Mouse (Mus musculus) adrenal gland, adult 18-20 months (tissue): ENCODE measurements around the gene Rhbdf2. TPM values are rescaled to one million over a fixed set of nuclear protein-coding genes. Genes with fewer than 3 reads are reported as not detected.
"Not testable (repeated sequence)": the region's sequence is repeated elsewhere in the genome, so short reads cannot be mapped to it uniquely, and the experiment has no call there.

Experiments
- DNase-seq, 2 experiments: peaks; one replicate each; pipeline ENCODE4 v3.0.0; 2021 to 2022; ENCODE audit warnings: low spot score in 2 of 2
- total RNA-seq, 2 experiments: library from RNA; stranded (reverse); gene quantifications; 1 replicate in 1 of 2; 2 replicates in 1 of 2; pipeline ENCODE4 v1.2.3; 2021

Rhbdf2 gene
- total RNA-seq, 2 experiments from 2014 or later: 12.1 to 17.6 TPM

DNA sequence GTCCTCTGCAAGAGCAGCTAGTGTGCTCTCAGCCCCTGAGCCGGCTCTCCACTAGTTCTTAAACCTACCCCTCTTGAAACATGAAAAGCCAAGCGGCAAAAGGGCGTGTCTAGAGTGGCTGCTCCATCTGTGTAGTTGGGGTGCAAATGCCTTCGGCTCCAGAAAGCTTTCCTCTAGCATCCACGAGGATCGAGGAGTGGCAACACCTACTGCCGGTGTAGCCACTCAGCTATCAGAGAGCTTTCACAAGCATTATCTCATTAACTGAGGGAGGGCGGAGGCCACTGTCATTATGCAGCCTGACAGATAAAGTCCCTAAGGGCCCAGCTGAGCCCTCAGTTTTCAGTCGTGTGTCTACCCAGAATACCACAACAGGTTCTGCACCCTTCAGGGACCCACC, 6.7 kb downstream of the Rhbdf2 start:
- DNase-seq: no peak

DNA sequence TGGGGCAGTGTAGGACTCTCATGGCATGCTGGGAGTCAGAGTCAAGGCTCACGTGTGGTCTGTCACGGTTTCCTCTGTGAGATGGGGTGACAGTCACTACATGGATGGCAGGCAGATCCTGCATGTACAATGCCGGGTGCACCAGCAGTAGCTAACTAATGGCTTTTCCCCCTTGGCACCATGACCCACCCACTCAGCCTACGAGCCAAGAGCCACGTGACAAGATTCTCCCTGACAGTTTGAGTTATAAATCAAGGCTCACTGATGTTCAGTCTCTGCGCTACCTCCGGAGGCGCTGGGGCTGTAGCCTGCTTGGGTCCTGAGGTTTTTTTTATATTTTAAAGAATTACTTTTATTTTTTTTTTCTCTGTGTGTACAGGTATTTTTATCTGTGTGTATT, 7.3 kb downstream of the Rhbdf2 start:
- no peak for DNase-seq

DNA sequence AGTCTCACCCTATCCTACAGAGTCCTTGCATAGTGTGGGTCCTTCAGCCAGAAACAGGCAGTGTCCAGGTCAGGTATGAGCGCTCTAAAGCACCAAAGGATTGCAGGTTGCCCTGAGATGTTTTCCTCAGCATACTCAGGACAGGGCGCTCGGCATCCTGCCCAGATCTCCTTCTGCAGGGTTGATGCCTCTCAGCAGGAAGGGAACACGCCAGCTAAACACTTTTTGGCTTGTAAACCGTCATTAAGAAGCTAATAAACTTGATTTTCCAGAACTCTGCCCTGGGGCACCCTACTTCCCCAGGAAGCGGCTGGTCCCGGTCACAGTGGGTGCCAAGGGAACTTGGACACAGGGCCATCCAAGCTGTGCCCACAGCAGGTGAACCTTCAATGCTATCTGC, 7.7 kb downstream of the Rhbdf2 start:
- DNase-seq: no peak

DNA sequence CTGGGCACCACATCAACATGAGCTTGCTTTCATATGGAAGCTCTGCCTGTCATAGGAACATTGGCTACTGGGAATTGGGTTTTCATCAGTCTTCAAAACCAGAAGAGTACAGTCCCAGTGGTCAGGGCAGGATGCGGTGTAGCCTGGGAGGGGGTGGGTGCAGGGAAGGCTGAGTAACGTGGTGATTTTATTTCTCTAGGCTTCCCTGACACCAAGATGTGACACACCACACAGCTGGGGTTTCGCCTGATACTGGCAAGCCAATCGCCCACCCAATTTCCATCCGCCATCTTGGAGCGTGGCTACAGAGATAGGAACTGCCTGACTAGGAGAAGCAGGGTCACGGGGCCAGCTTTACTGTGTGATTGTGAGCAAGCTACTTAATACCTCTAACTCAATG, 8.2 kb downstream of the Rhbdf2 start:
- no peak for DNase-seq

DNA sequence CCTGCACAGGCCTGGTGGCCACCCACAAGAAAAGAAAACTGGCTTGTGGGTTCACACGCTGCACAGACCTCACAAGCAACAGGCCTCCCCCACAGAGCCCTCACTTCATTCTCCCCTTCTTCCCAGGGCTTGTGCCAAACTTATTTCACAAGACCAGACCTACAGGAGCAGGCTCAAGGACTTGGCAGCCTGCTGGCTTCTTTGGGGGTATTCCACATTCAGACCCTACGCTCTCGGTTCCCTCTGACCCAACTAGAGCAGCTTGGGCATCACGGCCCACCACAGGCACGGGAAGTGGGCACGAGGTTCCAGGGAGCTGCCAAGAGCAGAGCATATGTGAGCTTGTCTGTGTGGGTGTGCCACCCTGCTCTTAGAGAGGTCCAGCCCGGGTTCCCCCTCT, 9.2 kb downstream of the Rhbdf2 start:
- no peak for DNase-seq

DNA sequence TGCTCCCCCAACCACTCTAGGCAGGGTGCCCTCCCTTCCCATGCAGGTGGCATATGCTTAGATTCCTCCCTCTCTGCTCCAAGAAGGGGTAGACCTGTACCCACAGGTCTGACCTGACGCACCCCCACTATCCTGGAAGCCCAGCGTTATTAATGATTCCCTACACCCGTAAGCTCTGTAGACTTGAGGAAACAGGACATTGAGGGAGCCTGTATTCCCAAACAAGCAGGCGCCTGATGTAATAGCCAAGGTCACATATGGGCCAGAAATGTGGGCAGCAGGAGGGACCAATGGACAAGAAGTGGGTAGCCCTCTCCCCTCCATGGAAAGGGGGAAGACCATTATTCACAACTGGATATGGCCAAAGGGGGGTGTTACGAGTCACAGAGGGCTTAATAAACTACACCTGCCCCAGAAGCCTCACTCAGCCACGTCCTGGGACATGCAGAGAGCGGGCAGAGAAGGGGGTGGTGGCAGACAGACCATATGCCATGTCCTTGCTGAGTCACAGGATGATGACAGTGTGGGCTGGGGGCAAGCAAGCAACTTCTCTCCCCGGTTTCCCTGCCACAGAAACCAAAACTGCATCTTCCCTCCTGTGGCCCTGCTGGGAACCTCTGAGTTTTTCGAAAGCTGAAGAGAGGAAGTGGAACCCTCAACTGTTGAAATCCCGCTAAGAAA, 10.2 kb downstream of the Rhbdf2 start:
- DNase-seq: no peak

DNA sequence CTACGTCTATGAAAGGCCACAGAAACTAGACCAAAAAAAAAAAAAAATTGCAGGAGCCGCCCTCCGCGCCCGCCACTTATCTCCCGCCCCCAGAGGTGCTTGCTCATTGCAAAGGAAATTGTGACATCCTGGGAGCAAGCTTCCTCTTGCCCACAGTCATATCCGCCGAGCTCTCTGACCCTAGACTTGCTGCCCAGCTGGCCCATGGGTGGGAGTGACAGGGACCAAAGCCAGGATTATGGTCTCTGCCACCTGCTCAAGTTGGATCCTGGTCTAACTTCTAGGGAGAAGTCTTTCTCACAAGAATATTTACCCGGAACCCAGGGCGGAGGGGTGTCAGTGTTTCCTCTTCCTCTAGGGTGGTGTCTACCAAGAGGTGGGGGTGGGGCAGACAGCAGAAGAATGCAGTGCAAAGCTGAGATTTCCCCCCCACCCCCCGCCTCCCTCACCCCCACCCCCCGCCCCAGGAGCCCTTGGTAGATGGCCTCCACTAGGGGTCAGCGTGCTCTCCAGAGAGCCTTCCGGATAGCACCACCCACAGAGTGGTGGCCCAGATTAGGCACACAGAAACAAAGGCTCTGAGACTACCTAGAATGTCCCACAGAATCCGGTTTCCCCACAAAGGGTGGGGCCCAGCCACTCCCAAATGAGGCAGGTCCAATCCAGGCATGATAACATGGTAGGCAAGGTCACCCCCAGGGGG, 10.9 kb downstream of the Rhbdf2 start:
- DNase-seq: no peak

DNA sequence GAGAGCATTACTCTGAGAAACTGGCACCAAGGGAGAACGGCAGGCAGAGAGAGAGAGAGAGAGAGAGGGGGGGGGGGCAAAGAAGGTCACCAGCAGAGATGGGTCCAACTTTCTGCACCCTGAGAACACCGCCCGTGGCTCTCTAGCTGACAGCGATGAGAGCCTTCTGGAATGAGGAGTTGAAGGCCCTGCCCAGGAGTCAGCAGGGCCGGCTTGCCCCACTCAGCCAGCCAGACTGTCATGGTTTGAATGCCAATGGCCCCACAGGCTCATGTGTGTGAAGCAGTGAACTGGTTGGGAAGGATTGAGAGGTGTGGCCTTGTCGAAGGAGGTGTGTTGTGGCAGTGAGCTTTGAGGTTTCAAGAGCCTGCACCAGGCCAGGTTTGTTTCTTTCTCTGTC, 13.6 kb downstream of the Rhbdf2 start:
- no peak for DNase-seq

DNA sequence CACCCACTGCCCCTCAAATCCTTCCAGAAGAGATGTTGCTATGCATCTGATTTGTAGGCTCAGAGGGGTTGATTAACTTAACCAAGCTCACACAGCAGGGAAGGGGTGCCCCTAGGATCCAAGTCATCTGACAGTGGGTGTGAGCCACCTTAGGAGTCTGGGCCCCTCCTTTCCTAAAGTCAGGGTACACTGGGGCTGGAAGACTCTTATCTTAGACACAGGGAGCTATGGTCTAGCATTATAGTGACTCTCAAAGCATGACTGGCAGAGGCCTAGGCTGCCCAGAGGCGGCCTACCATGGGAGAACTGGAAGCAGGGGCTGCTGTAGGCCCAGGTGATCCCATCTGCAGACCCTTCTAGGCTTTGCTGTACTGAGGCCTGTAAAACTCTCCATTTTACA, 14.3 kb downstream of the Rhbdf2 start:
- no peak for DNase-seq

DNA sequence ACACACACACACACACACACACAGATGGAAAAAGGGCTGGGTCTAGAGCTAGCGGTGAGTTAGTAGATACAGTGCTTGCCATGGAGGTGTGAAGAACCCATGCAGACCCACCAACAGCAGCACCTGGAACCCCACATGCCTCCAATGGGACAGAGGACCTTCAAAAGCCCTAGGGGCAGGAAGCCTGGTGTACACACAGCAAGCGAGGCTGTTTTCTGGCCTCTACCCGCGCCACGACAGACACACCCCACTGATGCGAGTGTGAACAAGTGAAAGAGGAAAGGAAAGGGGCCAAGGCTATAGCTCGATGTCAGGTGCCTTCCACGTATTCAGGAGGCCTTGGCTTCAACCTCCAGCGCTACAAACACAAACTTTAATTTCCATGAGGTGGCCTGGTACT, 14.9 kb downstream of the Rhbdf2 start:
- no peak for DNase-seq

DNA sequence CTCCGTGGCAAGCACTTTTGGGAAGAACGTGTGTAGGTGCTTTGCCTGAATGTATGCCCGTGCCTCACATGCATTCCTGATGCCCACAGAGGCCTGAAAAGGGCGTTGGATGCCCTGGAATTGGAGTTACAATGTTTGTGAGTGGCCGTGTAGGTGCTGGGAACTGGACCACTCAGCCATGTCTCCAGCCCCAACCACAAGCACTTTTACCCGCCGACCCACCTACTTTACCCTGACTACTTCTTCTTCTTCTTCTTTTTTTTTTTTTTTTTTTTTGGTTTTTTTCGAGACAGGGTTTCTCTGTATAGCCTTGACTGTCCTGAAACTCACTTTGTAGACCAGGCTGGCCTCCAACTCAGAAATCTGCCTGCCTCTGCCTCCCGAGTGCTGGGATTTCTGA, 15.7 kb downstream of the Rhbdf2 start:
- not testable (repeated sequence) for DNase-seq

DNA sequence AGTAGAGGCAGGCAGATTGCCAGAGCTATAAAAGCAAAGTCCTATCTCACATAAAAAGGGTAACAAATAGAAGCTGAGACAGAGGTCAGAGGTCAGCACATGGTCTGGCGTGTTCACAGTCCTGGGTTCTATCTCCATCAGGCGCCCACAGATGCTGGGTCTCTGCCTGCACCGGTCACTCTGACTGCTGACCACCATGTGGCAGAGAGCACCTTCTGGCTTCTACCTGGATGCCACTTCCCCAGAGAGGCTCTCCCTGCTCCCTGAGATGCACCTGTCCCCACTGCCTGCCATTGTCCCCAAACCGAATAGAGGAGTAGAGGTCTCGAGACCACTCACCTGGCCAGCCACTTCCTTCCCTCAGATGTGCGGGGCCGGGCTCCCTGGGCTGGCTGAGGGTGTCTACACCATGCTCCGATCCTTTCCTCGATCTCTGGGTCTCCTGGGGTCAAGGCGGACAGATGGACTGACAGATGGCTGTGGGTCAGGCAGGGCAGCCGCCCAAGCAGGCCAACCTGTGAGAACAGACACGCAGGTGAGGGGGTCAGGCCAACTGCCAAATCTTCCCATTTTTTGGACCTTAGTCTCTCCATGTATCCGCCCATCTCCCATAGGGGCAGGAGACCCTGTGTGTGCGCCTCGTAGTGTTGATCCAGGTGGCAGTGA, 16.7 kb downstream of the Rhbdf2 start:
- DNase-seq: no peak

DNA sequence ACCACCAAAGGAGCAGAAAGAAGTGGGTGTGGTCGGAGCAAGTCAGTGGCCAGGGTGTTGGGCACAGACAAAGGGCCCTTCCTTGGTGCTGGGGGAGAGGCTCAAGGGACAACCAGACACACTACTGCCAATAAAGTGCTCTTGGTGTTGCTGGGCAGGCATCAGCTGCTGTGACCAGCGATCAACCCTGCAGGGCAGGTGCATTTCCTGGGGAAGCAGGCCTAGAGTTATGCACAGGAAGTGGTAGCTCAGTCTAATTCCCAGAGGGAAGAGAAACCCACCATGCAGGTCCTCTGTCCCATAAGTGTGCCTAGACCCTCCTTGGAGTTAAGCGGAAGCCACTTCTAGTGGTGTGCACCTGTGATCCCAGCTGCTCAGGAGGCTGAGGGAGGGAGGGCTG, 19.1 kb downstream of the Rhbdf2 start:
- no peak for DNase-seq

DNA sequence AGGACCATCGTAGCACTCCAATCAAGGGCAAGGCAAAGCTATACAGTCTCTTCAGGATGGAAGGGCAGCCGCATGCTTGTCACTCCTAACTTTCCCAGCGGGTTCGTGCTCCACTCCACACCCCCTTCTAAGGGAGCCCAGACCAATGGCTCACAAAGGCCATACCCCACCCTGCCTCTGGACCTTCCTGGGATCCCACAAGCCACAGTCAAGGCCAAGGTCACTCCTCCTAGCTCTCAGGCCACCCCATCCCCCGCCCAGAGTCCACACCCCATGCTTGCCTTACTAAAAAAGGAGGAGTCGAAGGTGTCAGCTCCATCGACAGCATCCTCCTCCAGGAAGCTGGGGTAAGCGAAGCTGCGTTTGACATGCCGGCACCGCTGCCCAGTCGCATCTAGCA, 22.7 kb downstream of the Rhbdf2 start:
- DNase-seq: no peak

DNA sequence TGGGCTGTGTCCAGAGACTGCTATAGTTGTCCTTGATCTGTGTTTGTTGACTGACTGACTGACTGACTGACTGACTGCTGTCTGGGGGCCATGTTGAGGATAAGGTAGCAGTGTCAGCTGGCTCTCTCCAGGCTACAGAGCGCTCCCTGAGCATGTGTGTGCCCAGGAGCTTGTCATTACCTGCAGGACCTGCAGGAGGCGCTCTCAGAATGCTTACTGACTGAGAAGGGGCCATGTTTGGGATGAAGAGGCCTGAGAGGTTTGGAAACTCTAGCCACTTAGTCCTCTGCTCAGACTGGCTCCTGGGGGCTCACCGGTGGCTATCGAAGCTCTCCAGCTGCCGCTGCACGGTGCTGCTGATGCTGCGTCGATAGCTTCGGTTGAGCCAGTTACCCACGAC, 23.5 kb downstream of the Rhbdf2 start:
- DNase-seq: no peak

DNA sequence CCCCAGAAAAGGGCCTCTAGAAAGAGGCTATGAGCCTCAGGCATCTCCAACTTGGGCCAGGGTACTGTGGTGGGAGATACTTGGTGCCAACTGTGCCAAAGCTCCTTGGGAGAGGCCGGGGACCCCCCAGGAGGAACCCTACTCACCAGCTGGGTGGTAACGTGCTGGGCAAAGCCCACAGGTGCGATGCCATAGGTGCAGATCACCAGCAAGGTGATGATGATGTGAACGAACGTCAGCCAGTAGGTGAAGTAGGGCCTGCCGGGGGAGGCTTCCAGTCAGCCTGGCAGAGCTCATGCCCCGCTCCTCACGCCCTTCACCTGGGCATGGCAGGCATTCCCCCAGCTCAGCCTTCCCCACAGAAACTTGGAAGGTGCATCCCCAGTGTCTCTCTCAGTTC, 24.8 kb downstream of the Rhbdf2 start:
- DNase-seq: no peak

DNA sequence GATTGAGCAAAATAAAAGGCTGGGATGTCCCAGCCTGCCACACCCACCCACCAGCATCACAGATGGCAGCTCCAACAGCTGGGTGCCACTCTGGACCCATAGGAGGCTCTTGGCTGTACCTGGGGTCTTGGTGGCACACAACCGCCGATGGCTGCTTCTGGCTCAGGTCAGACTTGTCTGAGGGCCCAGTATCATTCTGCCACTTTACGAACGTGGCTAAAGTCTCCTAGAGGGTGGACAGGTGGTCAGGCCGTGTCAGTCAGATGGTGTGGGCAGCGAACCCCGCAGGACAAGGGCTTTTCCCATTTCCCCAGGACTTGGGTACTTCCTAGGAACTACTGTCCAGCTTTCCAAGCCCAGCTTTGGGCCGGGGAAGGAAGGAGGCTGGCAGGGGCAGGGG, 25.7 kb downstream of the Rhbdf2 start:
- no peak for DNase-seq

DNA sequence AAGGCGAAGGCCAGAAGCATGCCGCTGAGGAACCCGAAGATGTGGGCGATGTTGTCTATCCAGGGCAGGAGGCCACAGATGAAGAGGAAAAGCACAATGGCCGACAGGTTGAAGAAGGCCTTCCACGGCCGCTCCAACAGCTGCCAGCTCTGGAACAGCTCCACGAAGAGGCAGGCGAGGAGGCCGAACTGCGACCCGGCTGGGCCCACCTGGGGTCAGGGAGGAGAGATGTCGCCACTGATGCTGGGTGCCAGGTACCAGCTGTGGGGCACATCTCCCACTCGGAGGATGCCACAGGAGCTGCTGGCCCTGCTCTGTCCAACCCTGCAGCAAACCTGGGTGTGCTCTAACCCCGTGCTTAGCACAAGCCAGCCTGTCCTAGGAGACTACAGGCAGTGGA, 27.6 kb downstream of the Rhbdf2 start:
- DNase-seq: no peak

DNA sequence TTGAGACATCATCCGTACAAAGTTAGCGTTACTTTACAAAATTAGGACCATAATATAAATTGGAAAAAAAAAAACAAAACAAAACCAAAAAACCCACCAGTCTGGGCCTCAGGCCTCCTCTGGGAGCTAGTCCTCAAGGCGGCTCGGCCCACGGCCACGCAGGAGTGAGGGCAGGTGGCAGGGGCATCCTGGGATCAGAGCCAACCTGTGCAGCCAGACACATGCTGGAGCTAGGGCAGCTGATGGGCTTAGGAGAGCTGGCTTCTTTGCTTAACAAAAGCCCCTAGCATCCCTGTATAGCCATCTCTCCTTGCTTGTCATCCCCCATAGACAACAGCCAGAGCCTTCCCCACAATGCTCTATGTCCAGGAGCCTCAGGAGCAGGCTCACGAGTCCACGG, 28.6 kb downstream of the Rhbdf2 start:
- DNase-seq: no peak

DNA sequence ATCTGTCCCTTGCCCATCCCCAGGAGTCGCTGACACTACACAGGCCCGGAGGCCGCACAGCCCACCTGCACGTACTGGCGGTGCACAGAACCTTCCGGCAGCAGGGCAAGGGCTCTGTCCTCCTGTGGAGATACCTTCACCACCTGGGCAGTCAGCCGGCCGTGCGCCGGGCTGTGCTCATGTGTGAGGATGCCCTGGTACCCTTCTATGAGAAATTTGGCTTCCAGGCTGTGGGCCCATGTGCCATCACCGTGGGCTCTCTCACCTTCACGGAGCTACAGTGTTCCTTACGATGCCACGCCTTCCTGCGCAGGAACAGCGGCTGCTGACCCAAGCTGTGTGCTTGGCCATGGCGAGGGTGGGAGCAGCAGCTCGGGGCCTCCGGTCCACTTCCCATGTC, 30.1 kb downstream of the Rhbdf2 start:
- no peak for DNase-seq

DNA sequence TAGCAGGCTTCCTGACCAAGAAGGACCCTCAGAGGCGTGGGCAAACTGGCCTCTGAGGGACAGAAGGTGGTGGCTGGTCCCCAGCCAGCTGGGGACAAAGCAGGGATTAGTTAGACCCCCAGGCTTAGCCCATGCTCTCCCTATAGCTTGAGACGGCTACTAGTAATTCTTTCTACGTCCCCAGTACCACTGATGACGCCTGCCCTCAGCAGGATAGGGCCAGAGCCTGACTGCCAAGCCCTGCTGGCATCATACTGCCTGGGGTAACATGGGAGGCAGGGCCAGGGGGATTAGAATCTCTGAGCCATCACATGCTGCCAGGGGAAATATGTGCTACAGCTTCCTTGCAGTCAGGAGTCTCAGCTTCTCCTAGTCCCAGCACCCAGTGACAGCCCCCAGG, 33.5 kb downstream of the Rhbdf2 start:
- no peak for DNase-seq

DNA sequence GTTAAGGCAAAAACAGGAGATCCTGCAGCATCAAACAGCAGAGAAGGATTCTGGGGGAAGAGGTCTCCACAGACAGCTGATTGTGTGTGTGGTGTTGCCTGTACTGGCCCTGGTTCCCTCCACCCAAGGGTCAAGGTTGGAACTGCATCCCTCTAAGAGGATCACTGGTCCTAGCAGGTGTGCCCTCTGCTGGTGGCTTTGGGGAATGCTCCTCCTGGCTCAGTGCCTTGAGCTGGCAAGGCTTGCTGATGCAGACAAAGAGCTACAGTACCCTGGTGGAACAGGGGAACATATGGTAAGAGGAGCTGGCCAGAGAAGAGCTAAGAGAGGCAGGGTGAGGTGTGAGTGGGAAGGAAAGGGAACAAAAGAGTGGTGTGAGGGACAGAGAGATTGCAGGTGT, 34.4 kb downstream of the Rhbdf2 start:
- peak; percentile 92 to 94 for DNase-seq

DNA sequence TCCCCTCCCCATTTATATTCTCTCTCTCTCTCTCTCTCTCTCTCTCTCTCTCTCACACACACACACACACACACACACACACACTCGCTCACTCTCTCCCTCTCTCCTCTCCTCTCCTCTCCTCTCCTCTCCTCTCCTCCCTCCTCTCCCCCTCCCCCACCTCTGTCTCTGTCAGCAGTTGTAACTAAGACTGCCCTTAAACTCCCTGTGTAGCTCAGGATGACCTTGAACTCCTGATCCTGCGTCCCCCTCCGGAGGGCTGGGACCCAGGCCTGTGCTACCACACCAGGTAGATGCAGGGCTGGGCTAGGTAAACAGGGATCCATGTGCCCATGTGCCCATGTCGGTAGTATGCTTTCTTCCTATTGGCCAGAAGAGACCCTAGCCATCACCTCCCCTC, 35.2 kb downstream of the Rhbdf2 start:
- no peak for DNase-seq
